Mouse (Mus musculus) bone marrow, adult 2 months (tissue): ENCODE measurements around the gene Dusp12. TPM values are rescaled to one million over a fixed set of nuclear protein-coding genes. Genes with fewer than 3 reads are reported as not detected.

Source experiments
- H3K27ac ChIP-seq: fragments of 200-500 bp; 2 replicates; pipeline ENCODE4 v1.5.1; 2012; ENCODE audit warnings: low read depth, mild to moderate bottlenecking, control low read depth, inconsistent platforms, low read length; ENCODE audit not compliant: control insufficient read depth, poor library complexity, insufficient read depth
- H3K4me1 ChIP-seq: fragments of 200-500 bp; 2 replicates; pipeline ENCODE4 v1.6.1; 2011; ENCODE audit warnings: low read length; ENCODE audit not compliant: control insufficient read depth, insufficient read depth
- H3K4me3 ChIP-seq: fragments of 200-500 bp; replicated peaks from 2 replicates; pipeline ENCODE3; 2011; ENCODE audit warnings: mild to moderate bottlenecking, low read depth, low read length, control low read depth; ENCODE audit not compliant: control insufficient read depth
- CTCF ChIP-seq: fragments of 200-500 bp; IDR thresholded peaks from 2 replicates; pipeline ENCODE4 v1.5.1; 2011; ENCODE audit warnings: low read length, control low read depth; ENCODE audit not compliant: control insufficient read depth, insufficient read depth
- POLR2A ChIP-seq: fragments of 200-500 bp; IDR thresholded peaks from 2 replicates; pipeline ENCODE4 v1.6.1; 2011; ENCODE audit warnings: low read depth, mild to moderate bottlenecking, control low read depth, low read length, borderline replicate concordance; ENCODE audit not compliant: control insufficient read depth
- WGBS: fragments of 180-500 bp; shearing (Covaris S2); methylation state at CpG from one replicate; pipeline ENCODE4 v1.1.7; 2018; 5-methylcytosine and 5-hydroxymethylcytosine counted together
- polyA plus RNA-seq: library from polyadenylated mRNA; stranded (reverse); fragments of >200 nt; gene quantifications from 2 replicates; pipeline ENCODE4 v1.2.4, GENCODE M21; 2011; ENCODE audit warnings: low replicate concordance; ENCODE audit not compliant: missing spikeins, insufficient read depth, insufficient read length

Gene Dusp12
- polyA plus RNA-seq, 1 experiment, result 18.2 TPM

DNA sequence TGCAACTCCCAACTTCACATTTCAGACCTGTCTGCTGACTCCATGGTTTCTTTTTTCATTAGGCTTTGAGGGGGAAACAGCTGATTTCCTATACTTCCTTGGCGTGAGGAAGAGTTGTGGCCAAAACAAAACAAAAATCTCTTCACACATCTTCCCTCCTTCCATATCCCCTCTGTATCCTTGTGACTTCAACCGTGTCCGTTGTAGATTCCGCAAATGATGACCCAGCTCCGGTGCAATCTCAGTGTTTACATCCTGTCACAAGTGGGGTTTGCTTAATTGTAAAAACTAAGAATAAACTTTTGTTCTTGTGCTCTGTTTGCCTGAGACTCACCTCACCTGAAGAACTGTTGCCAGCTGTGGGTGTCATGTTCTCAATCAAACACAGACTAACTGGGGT is 18.1 kb upstream of the Dusp12 start:
- no peak overlapping the region for H3K4me3 ChIP-seq
- H3K4me1 ChIP-seq, result peaks cover 4% of the 10 kb centered on the region
- H3K27ac ChIP-seq, result no peak overlapping the region
- TF ChIP-seq POLR2A (no peak), CTCF (no peak)
- WGBS, result 46% methylated on average over 5 of the region's 5 CpGs

DNA sequence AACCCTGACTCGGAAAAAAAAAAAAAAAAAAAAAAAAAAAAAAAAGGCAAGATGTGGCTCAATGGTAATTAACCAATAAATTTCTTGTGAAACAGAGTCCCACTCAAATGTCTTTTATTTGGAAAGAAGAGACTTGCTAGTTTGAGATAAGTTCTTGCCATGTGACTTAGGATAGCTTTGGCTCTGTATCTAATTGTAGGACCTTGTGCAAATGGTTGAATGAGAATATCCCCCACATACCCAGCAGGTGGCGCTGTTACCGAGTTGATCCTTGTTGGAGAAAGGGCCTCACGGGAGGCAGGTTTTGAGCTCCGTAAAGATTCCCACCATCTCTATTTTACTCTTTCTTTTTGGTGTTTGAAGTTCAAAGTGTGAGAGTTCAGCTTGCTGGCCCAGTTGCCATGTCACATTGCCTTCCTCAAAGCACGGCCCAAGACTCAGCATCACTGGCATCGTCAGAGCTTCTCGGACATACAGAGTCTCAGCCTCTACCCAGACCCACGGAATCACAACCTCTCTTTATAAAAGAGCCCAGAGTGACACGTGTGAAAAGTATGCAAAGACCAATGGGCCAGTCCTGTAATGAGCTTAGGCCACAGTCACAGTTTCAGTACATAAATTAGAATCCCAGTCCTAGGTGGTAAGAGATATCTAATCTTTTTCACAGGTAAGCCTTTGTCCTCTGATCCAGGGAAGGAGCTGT is 16.3 kb upstream of the Dusp12 start:
- peaks cover 3% of the 10 kb centered on the region for H3K4me1 ChIP-seq
- TF ChIP-seq POLR2A (no peak), CTCF (peak; percentile 81)
- WGBS, result 38% methylated on average over 10 of the region's 10 CpGs
- no peak overlapping the region for H3K27ac ChIP-seq
- no peak overlapping the region for H3K4me3 ChIP-seq

DNA sequence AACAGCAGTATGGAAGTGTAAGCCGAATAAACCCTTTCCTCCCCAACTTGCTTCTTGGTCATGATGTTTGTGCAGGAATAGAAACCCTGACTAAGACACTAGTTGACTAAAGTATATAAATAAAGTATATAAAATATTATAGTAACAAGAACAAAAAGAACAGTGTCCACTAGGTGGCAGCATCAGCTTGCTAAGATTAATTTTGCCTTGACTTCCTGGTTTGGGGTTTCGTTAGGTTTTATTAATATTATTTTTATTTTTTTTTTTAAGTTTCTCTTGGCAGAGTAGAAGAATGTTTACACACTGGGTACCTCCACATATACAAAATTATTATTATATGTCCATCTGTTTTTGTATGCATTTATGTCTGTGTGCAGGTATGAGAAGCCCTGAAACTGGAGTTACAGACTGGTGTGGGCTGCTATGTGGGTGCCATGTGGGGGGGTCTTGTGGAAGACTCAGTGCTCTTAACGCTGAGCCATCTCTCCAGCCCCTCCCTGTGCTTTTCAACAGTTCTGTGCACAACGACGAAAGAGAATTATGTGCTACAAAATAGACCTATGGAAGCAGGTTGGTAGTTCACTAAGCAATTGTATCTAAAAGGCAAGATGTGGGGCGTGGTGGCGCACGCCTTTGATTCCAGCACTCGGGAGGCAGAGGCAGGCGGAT is 15.6 kb upstream of the Dusp12 start:
- no peak overlapping the region for H3K27ac ChIP-seq
- H3K4me1 ChIP-seq, result peaks cover 3% of the 10 kb centered on the region; the same call in 1 of the 2 replicates
- no peak for TF ChIP-seq CTCF
- WGBS, result 17% methylated on average over 10 of the region's 10 CpGs
- H3K4me3 ChIP-seq, result no peak overlapping the region

DNA sequence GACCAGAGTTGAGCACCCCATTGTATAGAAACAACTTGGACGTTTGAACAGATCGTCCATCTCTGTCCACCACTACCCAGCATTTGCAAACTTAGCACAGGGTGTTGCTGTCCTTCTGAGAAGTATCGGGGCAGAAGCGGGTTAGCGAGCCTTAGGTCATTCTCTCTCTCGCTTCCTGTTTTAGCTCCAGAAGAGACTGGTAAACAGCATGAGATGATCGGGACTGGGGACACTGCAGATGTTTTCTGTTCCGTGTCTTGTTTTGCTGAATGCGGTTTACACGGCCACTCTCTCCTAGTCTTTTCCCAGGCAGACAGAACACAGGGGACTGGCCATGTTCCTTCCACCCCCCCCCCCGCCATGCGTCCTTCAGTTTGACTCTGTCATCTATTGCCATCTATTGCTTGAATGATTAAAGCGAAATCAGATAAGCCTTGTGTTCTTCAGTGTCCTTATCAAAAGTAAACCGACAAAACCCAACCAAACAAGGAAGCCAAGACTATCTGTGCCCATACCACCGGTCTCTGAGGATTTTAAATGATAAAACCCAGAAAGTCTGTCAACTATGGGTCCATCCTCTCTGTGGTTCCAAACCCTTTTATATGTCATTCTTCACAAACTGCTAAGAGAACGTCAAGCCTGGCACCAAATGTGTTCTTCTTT is 13.2 kb upstream of the Dusp12 start:
- 52% methylated on average over 16 of the region's 16 CpGs for WGBS
- no peak for TF ChIP-seq CTCF
- no peak for TF ChIP-seq POLR2A
- Histone ChIP-seq H3K4me1 (peaks cover 3% of the 10 kb centered on the region; the same call in 1 of the 2 replicates), H3K27ac (peak overlapping the region; percentile 33; the same call in 1 of the 2 replicates), H3K4me3 (no peak overlapping the region)

DNA sequence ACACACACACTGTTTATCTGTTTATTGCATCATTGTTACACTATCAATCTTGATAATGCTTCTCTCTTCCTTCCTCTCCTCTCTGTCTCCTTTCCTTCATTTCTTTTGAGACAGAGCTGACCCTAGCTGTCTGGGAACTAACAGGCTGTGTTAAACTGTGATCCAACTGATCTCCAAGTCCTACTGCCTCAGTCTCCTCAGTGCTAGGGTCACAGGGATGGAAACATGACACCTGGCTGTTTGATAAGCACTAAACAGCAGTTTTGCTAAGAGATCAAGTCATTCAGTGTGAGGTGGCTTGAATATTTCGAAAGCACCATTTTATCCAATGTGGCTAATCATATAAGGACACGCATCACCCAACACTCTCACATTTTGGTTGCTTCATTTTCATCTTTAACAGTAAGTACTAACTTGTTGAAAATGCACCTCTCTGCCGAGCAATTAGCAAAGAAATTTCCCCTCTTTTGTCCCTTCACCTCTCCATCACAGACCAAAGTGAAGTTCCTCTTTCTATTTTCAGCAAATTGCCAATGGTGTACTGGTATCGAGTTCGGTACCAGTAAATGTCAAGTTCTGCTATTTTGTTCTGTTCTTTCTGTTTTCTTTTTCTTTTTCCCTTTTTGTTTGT is 11.4 kb upstream of the Dusp12 start:
- 15% methylated on average over 5 of the region's 5 CpGs for WGBS
- H3K4me1 ChIP-seq, result peaks cover 3% of the 10 kb centered on the region; the same call in 1 of the 2 replicates
- TF ChIP-seq POLR2A (no peak), CTCF (no peak)
- no peak overlapping the region for H3K27ac ChIP-seq
- H3K4me3 ChIP-seq, result no peak overlapping the region

DNA sequence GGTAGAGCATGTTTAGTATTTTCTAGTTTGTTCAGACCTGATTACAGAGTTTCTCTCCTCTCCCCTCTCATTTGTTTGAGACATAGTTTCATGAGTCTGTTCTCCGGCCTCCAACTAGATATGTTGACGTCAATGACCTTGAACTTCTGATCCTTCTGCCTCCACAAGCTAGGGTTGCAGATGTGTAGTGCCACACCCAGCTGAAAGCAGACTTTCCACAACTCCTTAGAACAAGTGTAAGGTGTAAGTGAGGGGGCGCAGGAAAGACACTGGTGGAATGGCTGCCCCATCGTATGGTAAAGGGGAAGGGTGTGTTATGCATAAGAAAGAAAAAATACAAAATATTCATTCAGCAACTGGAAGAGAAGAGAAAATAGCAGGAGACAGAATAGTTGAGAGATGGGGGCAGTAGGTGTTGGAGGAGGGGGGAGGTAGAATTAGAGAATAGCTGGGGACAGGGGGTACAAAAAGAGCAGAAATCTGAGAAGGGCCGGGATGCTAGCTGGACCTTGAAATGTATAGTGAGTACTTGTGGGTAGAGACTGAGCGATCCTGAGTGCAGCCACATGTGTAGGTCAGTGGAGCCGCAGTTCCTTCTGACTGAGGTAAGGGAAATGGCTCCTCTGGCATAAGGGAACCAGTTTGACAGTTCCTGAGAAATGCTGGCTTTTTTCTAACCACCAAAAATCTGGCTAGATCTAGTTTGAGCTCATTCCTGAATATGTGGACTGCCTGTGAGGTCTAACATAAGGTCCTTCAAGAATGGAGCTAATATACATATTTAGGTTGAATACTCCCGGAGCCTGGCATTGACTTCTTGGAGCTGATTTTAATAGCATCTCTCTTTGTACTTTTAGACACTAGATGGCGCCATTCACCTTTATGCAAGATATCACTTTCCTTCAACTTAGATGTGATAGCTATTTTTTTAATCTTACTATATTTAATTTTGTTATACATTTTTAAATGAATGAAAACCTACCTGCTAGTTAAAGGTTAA is 9.6 kb upstream of the Dusp12 start:
- TF ChIP-seq POLR2A (no peak), CTCF (no peak)
- WGBS, result 59% methylated on average over 9 of the region's 9 CpGs
- H3K4me3 ChIP-seq, result no peak overlapping the region
- H3K4me1 ChIP-seq, result peaks cover 3% of the 10 kb centered on the region; the same call in 1 of the 2 replicates
- H3K27ac ChIP-seq, result no peak overlapping the region

DNA sequence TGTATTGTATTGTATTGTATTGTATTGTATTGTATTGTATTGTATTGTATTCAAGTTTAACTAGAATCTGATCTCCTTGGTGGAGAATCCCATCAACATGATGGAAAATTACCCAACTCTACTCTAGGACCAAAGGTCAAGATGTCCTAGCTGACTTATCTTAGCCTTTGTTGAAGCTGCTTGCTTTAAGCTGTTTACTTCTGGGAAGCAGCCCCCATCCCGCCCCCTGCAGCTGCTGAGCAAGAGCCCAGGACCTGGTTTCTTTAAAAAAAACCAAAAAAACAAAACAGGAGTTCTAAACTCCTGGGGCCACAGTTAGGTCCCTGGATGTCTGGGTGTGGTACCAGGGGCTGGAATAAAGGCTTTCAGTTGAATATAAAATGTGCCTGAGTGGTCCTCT is 6.9 kb upstream of the Dusp12 start:
- no peak overlapping the region for H3K27ac ChIP-seq
- H3K4me3 ChIP-seq, result no peak overlapping the region
- peaks cover 1% of the 10 kb centered on the region; the same call in 1 of the 2 replicates for H3K4me1 ChIP-seq
- 79% methylated on average over 1 of the region's 1 CpGs for WGBS
- no peak for TF ChIP-seq CTCF
- no peak for TF ChIP-seq POLR2A

DNA sequence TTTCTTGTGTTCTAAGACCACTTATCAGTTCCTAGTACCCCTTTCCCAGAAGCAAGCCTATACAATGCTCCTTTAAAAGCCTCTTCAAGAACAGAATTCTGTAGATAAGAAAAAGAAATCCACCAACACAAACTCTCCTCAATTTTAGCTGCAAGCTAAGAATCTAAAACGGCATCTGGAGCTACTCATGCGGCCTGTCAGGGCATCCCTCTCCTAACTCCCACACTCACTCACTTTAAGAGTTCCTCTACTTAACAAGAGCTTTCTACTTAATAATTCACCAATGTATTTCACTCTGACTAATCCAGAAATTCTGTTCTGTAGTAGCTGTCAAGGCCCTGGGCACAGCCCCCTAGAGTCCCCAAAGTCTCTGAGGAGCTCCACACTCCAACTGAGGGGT is 6.3 kb upstream of the Dusp12 start:
- no peak for TF ChIP-seq POLR2A
- Histone ChIP-seq H3K4me1 (peaks cover under 1% of the 10 kb centered on the region; the same call in 1 of the 2 replicates), H3K4me3 (no peak overlapping the region), H3K27ac (no peak overlapping the region)
- WGBS, result 75% methylated on average over 2 of the region's 2 CpGs
